Mouse (Mus musculus): ENCODE results near the gene Scamp4.

Scamp4 gene

GRCm38 (mm10) chr10:80655406-80656129, 52.9 kb downstream of the Scamp4 start:
- DNase-seq = no peak

- DNase-seq = peak; percentile 98
Observed at GRCm38 (mm10) chr10:80656130-80656862, 53.6 kb downstream of the Scamp4 start.

- DNase-seq = peak; percentile 48
Observed at GRCm38 (mm10) chr10:80656863-80657623, 54.4 kb downstream of the Scamp4 start, which contains the start of gene Btbd2. Gene Btbd2 (minus strand): TSS chr10:80657071.

- DNase-seq = no peak
Observed at GRCm38 (mm10) chr10:80658194-80658840, 55.6 kb downstream of the Scamp4 start.

- DNase-seq = peak; percentile 42
Observed at GRCm38 (mm10) chr10:80658841-80659202, 56.1 kb downstream of the Scamp4 start.

GRCm38 (mm10) chr10:80659213-80659612, 56.5 kb downstream of the Scamp4 start:
- DNase-seq = peak; percentile 93

GRCm38 (mm10) chr10:80661149-80661548, 58.5 kb downstream of the Scamp4 start:
- peak; percentile 74 for DNase-seq

- DNase-seq = peak; percentile 31
Observed at GRCm38 (mm10) chr10:80663485-80664196, 61.0 kb downstream of the Scamp4 start.

- peak; percentile 96 for DNase-seq
Observed at GRCm38 (mm10) chr10:80664197-80665015, 61.7 kb downstream of the Scamp4 start.

GRCm38 (mm10) chr10:80665016-80665380, 62.3 kb downstream of the Scamp4 start:
- DNase-seq = peak; percentile 92

All from lung, postnatal 36 days (tissue).